Mouse (Mus musculus) cortical plate, adult 2 months (tissue): ENCODE results near the gene Dcaf5.

Experiments
- CTCF ChIP-seq: fragments of 200-500 bp; IDR thresholded peaks from 2 replicates; pipeline ENCODE4 v1.5.1; 2011; ENCODE audit warnings: mild to moderate bottlenecking, control low read depth, low read length; ENCODE audit not compliant: insufficient read depth; ENCODE audit errors: extremely low read depth
- POLR2A ChIP-seq: fragments of 200-500 bp; IDR thresholded peaks from 2 replicates; pipeline ENCODE4 v1.6.1; 2011; ENCODE audit warnings: mild to moderate bottlenecking, low read length, control low read depth; ENCODE audit not compliant: insufficient read depth; ENCODE audit errors: extremely low read depth

GRCm38 (mm10) chr12:80365345-80365744 lies 71.1 kb downstream of the Dcaf5 start:
- TF ChIP-seq CTCF (no peak), POLR2A (no peak)
